Mouse (Mus musculus) liver, embryonic 16.5 days (tissue): ENCODE results near the gene Loxl4. TPM values are rescaled to one million over a fixed set of nuclear protein-coding genes. Genes with fewer than 3 reads are reported as not detected.

ENCODE experiments used
- ATAC-seq: fragments of 200-750 bp; cut with Nextera tagmentation; 2 replicates; pipeline ENCODE4 v1.8.0; 2017; ENCODE audit warnings: low read depth, mild to moderate bottlenecking, moderate number of reproducible peaks, moderate library complexity
- H3K27ac ChIP-seq: fragments of 300-500 bp; sonication (generic); 2 replicates; pipeline ENCODE4 v1.5.1; 2014; ENCODE audit warnings: mild to moderate bottlenecking, low read length
- H3K27me3 ChIP-seq: fragments of 300-500 bp; sonication (generic); 2 replicates; pipeline ENCODE4 v1.6.1; 2014; ENCODE audit warnings: low read depth, low read length, mixed read lengths; ENCODE audit not compliant: control insufficient read depth, insufficient read depth
- H3K36me3 ChIP-seq: fragments of 300-500 bp; sonication (generic); 2 replicates; pipeline ENCODE4 v1.6.1; 2014; ENCODE audit warnings: mild to moderate bottlenecking; ENCODE audit not compliant: control insufficient read depth, insufficient read depth
- H3K4me1 ChIP-seq: fragments of 300-500 bp; sonication (generic); 2 replicates; pipeline ENCODE4 v1.6.1; 2014; ENCODE audit warnings: low read depth, low read length, mixed read lengths; ENCODE audit not compliant: control insufficient read depth
- H3K4me2 ChIP-seq: fragments of 300-500 bp; sonication (generic); 2 replicates; pipeline ENCODE4 v1.6.1; 2014; ENCODE audit warnings: low read depth, low read length, mixed read lengths
- H3K4me3 ChIP-seq: fragments of 300-500 bp; sonication (generic); 2 replicates; pipeline ENCODE4 v1.5.1; 2014; ENCODE audit warnings: low read depth, mild to moderate bottlenecking, low read length
- H3K9ac ChIP-seq: fragments of 300-500 bp; sonication (generic); 2 replicates; pipeline ENCODE4 v1.6.1; 2014; ENCODE audit warnings: low read depth, low read length
- H3K9me3 ChIP-seq: fragments of 300-500 bp; sonication (generic); replicated peaks from 2 replicates; pipeline ENCODE4 v1.6.1; 2016; ENCODE audit warnings: low read length; ENCODE audit not compliant: control insufficient read depth
- WGBS: fragments of 180-500 bp; shearing (Covaris S2); extraction: QIAGEN DNeasy Blood & Tissue Kit; methylation state at CpG from one replicate; pipeline ENCODE4 v1.1.7; 2014; ENCODE audit not compliant: insufficient replicate concordance; 5-methylcytosine and 5-hydroxymethylcytosine counted together
- polyA plus RNA-seq: library from polyadenylated mRNA; unstranded; fragments of >200 nt; fragmentation: Nextera tagmentation; extraction: Ambion mirVana; gene quantifications from 2 replicates; pipeline ENCODE4 v1.2.1, GENCODE M21; 2015

Gene Loxl4
- polyA plus RNA-seq, 1 experiment from 2014 or later = 0.09 TPM

DNA sequence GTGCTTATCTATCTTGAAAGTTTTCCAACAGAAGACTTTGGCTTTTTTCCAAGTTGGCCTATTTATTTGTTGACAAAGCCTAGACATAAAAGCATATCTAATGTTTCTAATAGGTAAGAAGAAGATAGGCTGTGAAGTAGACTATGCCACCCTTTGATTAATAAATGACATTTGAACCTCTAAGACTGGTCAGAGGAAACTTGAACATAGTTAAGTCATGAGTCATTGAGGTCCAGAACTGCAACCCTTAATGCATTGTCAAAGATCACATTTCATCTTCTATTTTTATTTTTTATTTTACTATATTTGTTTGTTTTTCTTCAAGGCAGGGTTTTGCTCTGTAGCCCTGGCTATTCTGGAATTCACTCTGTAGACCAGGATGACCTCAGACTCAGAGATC, 45.6 kb downstream of the Loxl4 start:
- ATAC-seq = no peak
- no peak overlapping the region for H3K9ac ChIP-seq
- H3K4me2 ChIP-seq = no peak overlapping the region
- no peak overlapping the region for H3K4me3 ChIP-seq
- H3K27ac ChIP-seq = no peak overlapping the region
- H3K9me3 ChIP-seq = no peaks in the 10 kb centered on the region
- no peaks in the 10 kb centered on the region for H3K4me1 ChIP-seq
- peaks cover 11% of the 10 kb centered on the region for H3K36me3 ChIP-seq
- H3K27me3 ChIP-seq = no peaks in the 10 kb centered on the region

DNA sequence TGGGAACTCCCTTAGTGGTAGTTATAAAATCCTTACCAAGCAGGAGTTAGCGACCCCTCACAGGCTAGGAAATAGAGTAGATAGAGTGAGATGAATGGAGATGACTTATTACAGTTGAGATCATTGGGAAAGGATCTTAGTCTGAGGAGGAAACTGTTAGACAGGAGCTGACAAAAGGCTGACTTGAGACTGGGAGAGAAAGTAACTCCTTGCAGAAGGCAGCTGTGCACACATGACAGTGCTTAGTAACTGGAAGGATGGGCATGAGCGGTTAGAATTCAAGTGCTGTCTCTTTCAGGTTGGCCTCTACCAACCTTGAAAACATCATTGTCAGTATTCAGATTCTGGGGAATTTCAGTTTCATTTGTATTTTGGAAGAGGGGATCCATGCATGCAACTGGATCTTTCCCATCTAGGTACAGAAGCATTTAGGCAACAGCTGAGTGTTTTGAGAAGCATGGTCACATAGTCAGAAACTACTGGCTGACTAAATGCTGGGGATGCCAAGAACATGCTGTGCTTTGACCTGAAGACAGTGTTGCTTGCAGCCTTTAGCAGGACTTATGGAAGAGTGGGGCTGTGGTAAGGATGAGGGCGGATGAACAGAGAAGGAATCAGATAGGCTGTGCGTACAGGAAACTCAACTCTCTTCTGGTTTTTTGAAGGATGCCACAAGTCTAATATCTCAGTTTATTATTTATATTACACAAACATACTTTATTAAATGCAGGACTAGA, 46.2 kb downstream of the Loxl4 start:
- Histone ChIP-seq H3K4me2 (no peak overlapping the region), H3K9ac (no peak overlapping the region), H3K4me3 (no peak overlapping the region), H3K27me3 (no peaks in the 10 kb centered on the region), H3K4me1 (no peaks in the 10 kb centered on the region), H3K9me3 (no peaks in the 10 kb centered on the region), H3K27ac (no peak overlapping the region), H3K36me3 (peaks cover 11% of the 10 kb centered on the region)
- WGBS = 79% methylated on average over 4 of the region's 4 CpGs
- ATAC-seq = no peak

DNA sequence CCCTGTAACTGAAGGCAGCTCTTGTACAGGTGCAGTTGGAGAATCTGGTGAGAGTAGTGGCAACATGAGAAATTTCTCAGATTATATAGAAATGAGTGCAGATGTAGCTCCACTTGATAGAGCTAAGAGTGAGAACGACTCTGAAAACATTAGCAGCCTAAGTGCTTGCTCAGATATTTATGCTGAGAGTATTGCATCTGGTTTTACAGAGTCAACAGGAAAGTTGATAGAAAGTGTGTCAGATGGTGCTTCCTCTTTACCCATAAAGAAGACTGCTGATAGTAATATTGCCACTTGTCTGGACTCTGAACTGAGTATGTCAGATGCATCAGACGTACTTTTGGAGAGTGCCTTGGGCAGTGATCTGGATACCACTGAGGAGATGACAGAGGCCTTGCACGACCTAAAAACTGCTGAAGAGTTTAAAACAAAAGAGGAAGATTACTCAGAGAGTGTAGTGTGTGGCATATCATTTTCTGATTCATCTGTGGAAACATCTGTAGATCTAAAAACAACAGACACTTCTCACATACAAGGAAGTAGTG, 48.8 kb downstream of the Loxl4 start:
- Histone ChIP-seq H3K4me1 (no peaks in the 10 kb centered on the region), H3K4me3 (no peak overlapping the region), H3K9me3 (no peaks in the 10 kb centered on the region), H3K4me2 (no peak overlapping the region), H3K36me3 (peaks cover 11% of the 10 kb centered on the region), H3K27me3 (no peaks in the 10 kb centered on the region), H3K27ac (no peak overlapping the region), H3K9ac (no peak overlapping the region)
- 64% methylated on average over 3 of the region's 3 CpGs for WGBS
- no peak for ATAC-seq

- no peak overlapping the region for H3K9ac ChIP-seq
- 90% methylated on average over 3 of the region's 3 CpGs for WGBS
- no peak overlapping the region for H3K27ac ChIP-seq
- H3K4me3 ChIP-seq = no peak overlapping the region
- no peak overlapping the region for H3K4me2 ChIP-seq
- H3K36me3 ChIP-seq = peaks cover 11% of the 10 kb centered on the region
- H3K27me3 ChIP-seq = no peaks in the 10 kb centered on the region
- no peak for ATAC-seq
- H3K9me3 ChIP-seq = no peaks in the 10 kb centered on the region
- H3K4me1 ChIP-seq = no peaks in the 10 kb centered on the region
These were observed 49.6 kb downstream of the Loxl4 start for GRCm38 (mm10) chr19:42562981-42563380.

DNA sequence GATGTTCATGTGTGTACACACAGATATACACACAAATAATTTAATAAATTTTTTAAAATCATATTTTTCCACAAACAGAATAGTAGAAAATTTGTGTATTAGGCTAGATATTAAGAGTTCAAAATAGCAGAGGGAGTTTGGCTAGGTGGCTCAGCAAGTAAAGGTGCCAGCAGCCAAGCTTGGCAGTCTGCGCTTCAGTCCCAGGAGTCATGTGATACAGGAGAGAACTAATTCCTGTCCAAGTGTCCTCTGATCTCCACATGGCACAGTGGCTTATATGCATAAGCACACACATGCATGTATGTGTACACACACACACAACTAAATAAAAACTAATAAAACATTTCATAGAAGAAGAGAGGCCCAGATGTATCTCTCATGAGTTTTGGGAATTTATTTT, 50.6 kb downstream of the Loxl4 start:
- H3K4me2 ChIP-seq = no peak overlapping the region
- H3K9me3 ChIP-seq = no peaks in the 10 kb centered on the region
- H3K27ac ChIP-seq = no peak overlapping the region
- peaks cover 11% of the 10 kb centered on the region for H3K36me3 ChIP-seq
- no peak overlapping the region for H3K4me3 ChIP-seq
- no peak for ATAC-seq
- no peaks in the 10 kb centered on the region for H3K4me1 ChIP-seq
- H3K9ac ChIP-seq = no peak overlapping the region
- H3K27me3 ChIP-seq = no peaks in the 10 kb centered on the region
- WGBS = 84% methylated on average over 1 of the region's 1 CpGs

GRCm38 (mm10) chr19:42558701-42559100, 53.9 kb downstream of the Loxl4 start:
- Histone ChIP-seq H3K27ac (no peak overlapping the region), H3K4me2 (no peak overlapping the region), H3K27me3 (no peaks in the 10 kb centered on the region), H3K4me1 (no peaks in the 10 kb centered on the region), H3K9ac (no peak overlapping the region), H3K4me3 (no peak overlapping the region), H3K36me3 (peaks cover 11% of the 10 kb centered on the region), H3K9me3 (no peaks in the 10 kb centered on the region)
- no peak for ATAC-seq
- 76% methylated on average over 3 of the region's 3 CpGs for WGBS

Other genes with a start within 250 kb of the Loxl4 start
- gene Crtac1, start 181.0 kb downstream of the Loxl4 start, polyA plus RNA-seq = 0.08 TPM in 1 of 2 replicates, not detected in the other
- 9.5 and 12.4 TPM in 2 replicates for gene R3hcc1l, start 94.1 kb downstream of the Loxl4 start, polyA plus RNA-seq
- 4.5 and 5.6 TPM in 2 replicates for gene Pyroxd2, start 140.0 kb upstream of the Loxl4 start, polyA plus RNA-seq
- gene Hps1, start 167.2 kb upstream of the Loxl4 start, polyA plus RNA-seq = 6.0 and 6.2 TPM in 2 replicates